Mouse (Mus musculus): ENCODE measurements around the gene Slc7a10.

The Slc7a10 gene

GRCm38 (mm10) chr7:35171867-35172382 lies 14.3 kb upstream of the Slc7a10 start:
- intact Hi-C loops (cut with DNase I), result loop anchor here (2.0 kb wide), 1 partner anchor 495 kb away; no protein-coding TSS in a partner anchor

- intact Hi-C loops (cut with DNase I), result no loop called here
These were observed 13.7 kb upstream of the Slc7a10 start for GRCm38 (mm10) chr7:35172519-35172918.

- intact Hi-C loops (cut with DNase I), result loop anchor here (2.0 kb wide), 1 partner anchor 327 kb away; no protein-coding TSS in a partner anchor
These were observed 10.7 kb upstream of the Slc7a10 start for GRCm38 (mm10) chr7:35175533-35175932.

- intact Hi-C loops (cut with DNase I), result loop anchor here (2.0 kb wide), 1 partner anchor 88 kb away; no protein-coding TSS in a partner anchor
These were observed 9.5 kb upstream of the Slc7a10 start for GRCm38 (mm10) chr7:35176412-35177381.

- intact Hi-C loops (cut with DNase I), result no loop called here
These were observed 1.1 kb upstream of the Slc7a10 start for GRCm38 (mm10) chr7:35184833-35185724.

- intact Hi-C loops (cut with DNase I), result no loop called here
These were observed 3.5 kb downstream of the Slc7a10 start for GRCm38 (mm10) chr7:35189699-35190098.

GRCm38 (mm10) chr7:35191276-35191675 lies 5.1 kb downstream of the Slc7a10 start:
- intact Hi-C loops (cut with DNase I), result no loop called here

- intact Hi-C loops (cut with DNase I), result no loop called here
These were observed 10.8 kb downstream of the Slc7a10 start for GRCm38 (mm10) chr7:35197022-35197421.

GRCm38 (mm10) chr7:35198981-35199754 lies 13.0 kb downstream of the Slc7a10 start:
- intact Hi-C loops (cut with DNase I), result no loop called here

GRCm38 (mm10) chr7:35199755-35200154 lies 13.6 kb downstream of the Slc7a10 start:
- intact Hi-C loops (cut with DNase I), result no loop called here

- intact Hi-C loops (cut with DNase I), result no loop called here
These were observed 25.6 kb downstream of the Slc7a10 start for GRCm38 (mm10) chr7:35211791-35212190.

GRCm38 (mm10) chr7:35214442-35215222 lies 28.4 kb downstream of the Slc7a10 start:
- intact Hi-C loops (cut with DNase I), result no loop called here

- intact Hi-C loops (cut with DNase I), result no loop called here
These were observed 29.0 kb downstream of the Slc7a10 start, which contains the start of gene Lrp3 for GRCm38 (mm10) chr7:35215225-35215624. TSS of gene Lrp3 (minus strand) at chr7:35215498.

GRCm38 (mm10) chr7:35215731-35216130 lies 29.5 kb downstream of the Slc7a10 start:
- intact Hi-C loops (cut with DNase I), result no loop called here

- intact Hi-C loops (cut with DNase I), result no loop called here
These were observed 34.6 kb downstream of the Slc7a10 start for GRCm38 (mm10) chr7:35220694-35221365.

- intact Hi-C loops (cut with DNase I), result no loop called here
These were observed 44.1 kb downstream of the Slc7a10 start for GRCm38 (mm10) chr7:35230333-35230732.

- intact Hi-C loops (cut with DNase I), result no loop called here
These were observed 46.7 kb downstream of the Slc7a10 start for GRCm38 (mm10) chr7:35232796-35233455.

- intact Hi-C loops (cut with DNase I), result no loop called here
These were observed 47.7 kb downstream of the Slc7a10 start for GRCm38 (mm10) chr7:35233861-35234260.

Data from adrenal gland (tissue).